Mouse (Mus musculus): ENCODE results near the gene Itpkc.

The Itpkc gene

DNA sequence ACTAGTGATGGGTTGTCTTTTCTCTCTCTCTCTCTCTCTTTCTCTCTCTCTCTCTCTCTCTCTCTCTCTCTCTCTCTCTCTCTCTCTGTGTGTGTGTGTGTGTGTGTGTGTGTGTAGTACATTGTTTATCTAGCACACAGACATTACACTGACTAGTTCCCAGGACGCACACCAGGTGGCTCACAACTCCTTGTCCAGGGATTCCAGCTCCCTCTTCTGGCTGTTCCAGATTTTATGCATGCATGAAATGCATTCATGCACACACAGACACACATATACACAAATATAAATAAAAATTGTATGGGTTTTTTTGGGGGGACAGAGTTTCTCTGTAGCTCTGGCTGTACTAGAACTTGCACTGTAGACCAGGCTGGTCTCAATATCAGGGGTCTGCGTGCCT is 9.1 kb upstream of the Itpkc start:
- no peak for DNase-seq (ENCODE audit: low spot score in 2 of 2)

DNA sequence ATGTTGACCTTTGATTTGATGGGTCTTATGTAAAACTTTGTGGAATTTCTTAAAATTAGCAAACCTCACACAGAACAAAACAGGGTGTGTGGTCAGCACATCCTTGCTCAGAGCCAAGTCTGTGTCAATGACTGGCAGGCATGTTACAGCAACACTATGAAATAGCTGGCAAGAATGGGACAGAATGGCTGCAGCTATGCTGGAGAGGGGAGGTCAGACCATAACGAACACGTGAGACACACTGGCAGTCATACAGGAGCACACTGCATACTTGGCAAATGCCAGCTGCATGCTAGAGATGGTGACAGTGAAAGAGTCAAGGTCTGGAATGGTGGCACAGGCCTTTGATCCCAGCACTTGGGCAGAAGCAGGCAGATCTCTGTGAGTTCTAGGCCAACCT is 7.3 kb upstream of the Itpkc start:
- no peak for DNase-seq (ENCODE audit: low spot score in 2 of 2)

DNA sequence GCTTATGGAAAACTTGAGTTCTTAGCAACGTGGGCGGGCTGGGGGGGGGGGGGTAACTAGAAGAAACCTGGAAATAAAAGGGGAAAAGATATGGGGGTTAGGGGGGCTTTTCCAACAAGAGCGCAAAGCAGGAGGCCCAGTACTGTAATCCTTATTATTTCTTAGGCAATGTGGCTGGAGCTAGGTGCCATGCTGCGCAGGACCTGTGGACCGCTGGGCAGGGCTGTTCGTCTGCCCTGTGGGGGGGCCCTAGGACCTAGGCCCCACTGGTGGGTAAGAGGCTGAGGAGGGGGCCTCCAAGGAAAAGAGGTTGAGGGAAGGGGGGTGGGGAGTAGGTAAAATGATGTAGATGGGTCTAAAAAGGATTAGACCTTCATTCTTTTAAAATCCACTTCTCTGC is 4.8 kb upstream of the Itpkc start:
- peak in 1 of 2 experiments; percentile 59 for DNase-seq (ENCODE audit: low spot score in 2 of 2)

DNA sequence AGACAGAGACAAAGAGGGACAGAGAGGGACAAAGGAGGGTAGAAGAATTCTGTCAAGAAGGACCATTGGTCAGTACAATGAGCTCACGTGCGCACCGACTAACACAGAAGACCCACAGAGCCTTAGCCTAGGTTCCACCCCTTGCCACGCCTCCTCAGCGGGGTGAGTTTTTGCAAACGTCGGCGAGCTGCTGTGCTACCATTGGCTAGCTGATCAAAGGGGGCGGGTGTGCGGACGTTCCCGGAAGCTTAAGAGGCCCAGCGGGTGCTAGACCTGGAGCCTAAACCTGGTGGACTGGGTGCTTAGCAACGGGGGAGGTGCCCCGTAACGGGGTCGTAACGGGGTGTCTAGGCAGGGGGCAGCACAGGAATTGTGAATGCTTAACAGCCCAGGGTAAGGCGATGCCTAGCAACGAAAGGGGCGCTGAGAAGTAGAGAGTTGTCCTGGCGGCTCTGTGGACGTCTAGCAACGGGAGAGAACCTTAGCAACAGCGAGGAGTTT is 4.4 kb upstream of the Itpkc start, which contains the start of gene Coq8b:
Coq8b (plus strand) TSS at position 243 of the 501 bp plus-strand sequence.
- DNase-seq (ENCODE audit: low spot score in 2 of 2) = peak; percentile 91 to 94

DNA sequence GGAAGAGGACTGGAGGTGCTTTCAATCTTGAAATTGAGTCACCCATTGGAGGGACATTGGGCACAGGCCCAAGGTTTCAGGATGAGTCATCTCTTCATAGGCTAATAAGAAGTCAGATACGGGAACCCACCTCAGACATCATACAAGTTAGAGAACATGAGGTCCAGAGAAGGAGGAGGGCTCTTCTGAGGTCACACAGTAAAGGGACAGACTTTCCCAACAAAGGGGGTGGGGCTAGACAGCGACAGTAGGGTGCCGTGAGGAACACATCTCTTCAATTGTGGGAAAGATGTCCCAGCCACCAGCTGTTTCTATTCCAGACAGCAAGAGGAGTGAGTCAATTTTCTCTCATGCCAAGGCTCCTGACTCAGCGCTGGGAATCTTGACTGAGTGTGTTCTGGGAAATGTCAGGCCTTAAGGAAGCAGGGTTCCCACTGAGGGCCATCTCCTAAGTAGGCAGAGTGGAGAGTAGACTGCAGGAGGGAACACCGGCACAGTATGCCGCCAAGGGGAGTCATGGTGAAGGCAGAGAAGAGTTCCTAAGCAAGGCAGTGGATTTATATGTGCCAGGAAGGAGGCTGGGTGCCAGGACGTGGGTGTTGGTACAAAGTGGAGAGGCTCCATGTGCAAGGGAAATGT is 3.4 kb upstream of the Itpkc start:
- peak in 1 of 2 experiments; percentile 51 for DNase-seq (ENCODE audit: low spot score in 2 of 2)

DNA sequence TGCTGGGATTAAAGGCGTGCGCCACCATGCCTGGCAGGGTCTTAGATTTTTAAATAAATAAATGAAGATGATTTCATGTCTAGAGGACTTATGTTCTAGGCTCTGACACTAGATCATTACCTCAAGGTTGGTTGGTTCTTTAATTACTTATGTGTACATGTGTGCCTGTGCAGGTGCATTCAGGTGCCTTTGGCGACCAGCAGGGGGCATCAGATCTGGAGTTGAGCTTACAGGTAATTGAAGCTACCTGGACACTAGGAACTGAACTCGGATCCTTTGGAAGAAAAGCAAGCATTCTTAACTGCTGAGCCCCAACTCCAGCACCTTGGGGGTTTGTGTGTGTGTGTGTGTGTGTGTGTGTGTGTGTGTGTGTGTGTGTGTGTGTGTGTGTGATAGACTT is 2.3 kb upstream of the Itpkc start:
- DNase-seq (ENCODE audit: low spot score in 2 of 2) = no peak

DNA sequence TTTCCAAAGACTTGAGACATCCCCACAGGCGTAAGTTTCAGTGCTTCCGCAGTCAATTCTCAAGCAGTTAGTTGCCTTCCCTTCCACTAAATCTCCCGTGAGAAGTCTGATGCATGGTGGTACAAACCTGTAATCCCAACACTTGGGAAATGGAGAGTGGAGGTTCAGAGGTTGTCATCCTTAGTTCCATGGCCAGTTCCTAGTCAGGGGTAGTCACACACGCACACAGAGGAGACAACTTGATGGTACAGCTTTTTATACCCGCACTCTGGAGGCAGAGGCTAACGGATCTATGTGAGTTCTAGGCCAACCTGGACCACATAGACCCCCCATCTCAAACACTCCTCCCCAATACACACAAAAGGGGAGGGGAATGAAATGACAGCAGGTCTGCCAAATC is 404 bp upstream of the Itpkc start:
- peak in 1 of 2 experiments; percentile 59 for DNase-seq (ENCODE audit: low spot score in 2 of 2)

DNA sequence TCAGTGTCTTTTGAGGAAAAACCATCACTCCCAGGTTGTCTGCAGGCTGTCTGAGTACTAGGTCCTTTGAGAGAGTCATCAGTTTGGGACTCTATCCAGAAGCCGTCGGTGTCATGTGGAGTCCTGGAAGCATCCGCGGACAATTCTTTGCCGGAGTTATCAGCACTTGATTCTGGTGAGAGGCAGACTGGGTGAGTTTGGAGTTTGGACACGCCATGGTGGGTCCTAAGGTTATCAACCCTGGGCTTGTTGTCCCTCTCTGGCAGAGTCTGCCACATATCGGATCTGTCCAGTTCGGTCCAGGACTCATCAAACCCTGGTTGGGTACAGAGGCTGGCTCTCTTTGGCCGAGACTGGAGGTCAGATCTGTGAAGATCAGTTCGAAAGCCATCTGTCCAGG is 785 bp downstream of the Itpkc start:
- no peak for DNase-seq (ENCODE audit: low spot score in 2 of 2)

DNA sequence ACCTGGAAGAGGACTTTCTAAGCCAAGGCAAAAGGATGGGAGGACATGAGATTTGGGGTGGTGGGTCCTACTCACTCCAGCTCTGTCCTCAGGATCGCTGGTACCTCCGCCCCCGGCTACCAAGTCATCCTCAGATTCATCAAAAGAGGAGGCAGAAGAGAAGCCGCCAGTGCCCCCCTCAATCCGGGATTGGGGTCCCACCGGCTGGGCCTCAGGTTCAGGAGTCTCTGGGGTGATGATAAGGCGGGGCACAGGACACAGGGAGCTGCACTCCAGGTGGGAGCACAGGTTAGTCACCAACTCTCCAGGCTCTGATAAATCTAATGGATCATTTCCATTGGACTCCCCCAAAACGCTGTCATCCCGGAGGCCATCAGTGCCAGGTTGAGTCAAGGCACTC is 1.2 kb downstream of the Itpkc start:
- peak in 1 of 2 experiments; percentile 60 for DNase-seq (ENCODE audit: low spot score in 2 of 2)

DNA sequence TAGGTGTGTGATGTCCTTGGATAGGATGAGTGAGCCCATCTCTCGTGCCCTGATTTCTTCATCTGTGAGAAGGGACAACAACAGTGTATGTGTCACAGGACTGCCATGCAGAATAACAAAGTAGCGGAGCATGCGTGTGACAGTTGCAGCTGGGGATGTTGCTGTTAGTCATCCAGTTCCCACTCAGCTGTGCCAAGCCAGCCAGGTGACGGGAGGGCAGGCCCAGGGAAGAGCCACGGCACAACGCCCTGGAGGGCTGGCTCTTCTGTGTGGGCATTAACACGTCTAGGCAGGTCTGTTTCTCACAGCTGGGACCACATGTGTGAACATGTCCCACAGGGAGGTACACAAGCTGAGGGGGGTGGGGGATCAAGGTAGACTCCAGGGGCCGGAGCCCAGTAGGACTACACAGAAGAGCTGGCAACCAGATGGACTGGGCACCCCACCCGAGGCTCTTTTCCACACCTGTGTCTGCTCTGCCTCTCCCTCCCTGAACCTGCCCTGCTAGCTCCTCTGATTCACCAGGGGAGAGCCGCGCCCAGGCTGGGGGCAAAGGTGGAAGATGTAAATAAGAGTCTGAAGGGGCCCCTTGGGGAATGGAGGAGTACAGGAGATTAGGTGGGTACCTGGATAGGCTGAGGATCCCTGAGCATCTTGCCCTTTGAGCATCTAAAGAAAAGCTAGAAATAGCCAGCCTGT is 3.4 kb downstream of the Itpkc start:
- peak in 1 of 2 experiments; percentile 55 for DNase-seq (ENCODE audit: low spot score in 2 of 2)

DNA sequence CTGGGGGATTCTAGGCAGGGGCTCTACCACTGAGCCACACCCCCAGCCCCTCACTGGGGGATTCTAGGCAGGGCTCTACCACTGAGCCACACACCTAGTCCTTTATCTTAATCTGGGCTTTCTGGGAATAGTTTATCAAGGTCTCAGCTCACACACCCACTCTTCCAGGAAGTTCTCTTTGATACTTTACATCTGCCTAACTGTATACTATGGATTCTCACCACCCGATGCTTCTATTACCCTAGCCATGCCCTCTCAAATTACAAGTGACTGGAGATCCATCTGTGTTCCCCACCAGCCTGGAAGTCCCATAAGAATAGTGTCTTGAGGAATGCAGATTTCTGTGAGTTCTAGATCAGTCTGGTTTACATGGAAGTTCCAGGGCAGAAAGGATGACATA is 5.9 kb downstream of the Itpkc start:
- no peak for DNase-seq (ENCODE audit: low spot score in 2 of 2)

DNA sequence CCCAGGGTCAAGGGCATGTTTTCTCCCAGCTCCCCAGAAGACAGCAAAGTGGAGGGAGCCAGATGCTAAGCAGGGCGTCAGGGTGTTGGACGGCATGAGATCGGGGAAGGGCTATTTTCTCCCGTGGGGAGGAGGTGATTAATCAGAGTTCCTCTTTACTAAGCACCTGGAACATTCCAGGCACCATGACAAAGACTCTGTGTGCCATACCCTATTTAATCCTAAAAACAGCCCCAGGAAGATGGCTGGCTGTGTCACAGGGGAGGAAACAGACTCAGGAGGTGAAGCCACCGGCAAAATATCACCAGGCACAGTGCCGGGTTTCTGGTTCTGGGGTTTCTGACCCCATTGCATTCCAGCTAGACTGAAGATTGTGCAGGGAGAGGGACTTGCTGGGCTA is 6.5 kb downstream of the Itpkc start:
- DNase-seq (ENCODE audit: low spot score in 2 of 2) = no peak

DNA sequence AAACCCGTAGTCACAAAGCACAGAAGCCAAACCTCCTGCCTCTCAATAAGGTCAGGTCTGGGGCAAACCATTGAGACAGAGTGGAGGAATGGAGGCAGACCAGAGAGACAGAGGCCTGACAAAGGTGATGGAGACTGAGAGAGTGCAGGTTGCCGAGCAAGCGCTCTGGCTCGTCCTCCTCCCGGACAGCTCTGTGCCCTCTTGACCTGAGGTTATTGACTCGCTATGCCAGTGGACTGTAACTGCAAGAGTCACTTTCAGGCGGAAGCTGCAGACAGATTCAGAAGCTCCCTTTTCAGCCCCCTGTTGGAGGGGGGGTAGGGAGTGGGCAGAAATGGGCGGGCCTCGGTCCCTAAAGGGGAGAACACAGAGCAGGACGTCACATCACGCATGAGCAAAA is 8.5 kb downstream of the Itpkc start:
- no peak for DNase-seq (ENCODE audit: low spot score in 2 of 2)

DNA sequence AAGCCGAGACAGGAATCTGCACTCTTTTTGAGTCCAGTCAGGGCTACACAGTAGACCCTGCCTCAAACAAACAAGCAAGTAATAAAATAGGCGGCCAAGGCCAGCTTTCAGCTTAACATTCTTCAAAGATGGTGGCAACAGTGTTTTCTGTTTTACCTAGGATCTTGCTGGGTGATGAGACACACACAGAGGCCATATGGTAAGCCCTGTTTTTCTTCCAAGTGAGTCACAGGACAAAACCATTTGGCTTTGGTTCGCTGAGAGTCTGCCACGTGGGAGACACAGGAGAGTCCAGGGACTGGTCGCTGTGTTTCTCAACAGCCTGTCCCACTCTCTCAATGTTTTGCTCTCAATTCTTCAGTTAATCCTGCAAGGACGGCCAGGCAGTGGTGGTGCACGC is 9.9 kb downstream of the Itpkc start:
- DNase-seq (ENCODE audit: low spot score in 2 of 2) = no peak

DNA sequence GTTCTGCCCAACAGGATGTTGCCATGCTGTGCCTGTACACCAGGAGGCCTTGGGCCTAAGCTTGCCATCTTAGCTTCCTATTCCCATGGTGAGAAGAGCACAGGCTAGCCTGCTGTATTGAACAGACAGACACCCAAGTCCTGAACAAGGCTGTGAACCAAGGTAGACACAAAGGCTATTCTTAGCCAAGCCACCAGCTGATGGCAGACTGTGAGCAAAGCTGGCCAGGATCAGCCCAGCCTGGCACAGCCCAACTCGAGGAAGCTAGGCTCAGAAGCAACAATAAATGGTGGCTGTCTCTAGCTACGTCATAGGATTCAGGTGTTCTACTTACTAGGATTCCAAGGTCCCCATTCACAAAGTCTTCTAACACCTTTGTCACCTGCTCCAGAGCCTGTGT is 15.8 kb downstream of the Itpkc start:
- DNase-seq (ENCODE audit: low spot score in 2 of 2) = no peak

DNA sequence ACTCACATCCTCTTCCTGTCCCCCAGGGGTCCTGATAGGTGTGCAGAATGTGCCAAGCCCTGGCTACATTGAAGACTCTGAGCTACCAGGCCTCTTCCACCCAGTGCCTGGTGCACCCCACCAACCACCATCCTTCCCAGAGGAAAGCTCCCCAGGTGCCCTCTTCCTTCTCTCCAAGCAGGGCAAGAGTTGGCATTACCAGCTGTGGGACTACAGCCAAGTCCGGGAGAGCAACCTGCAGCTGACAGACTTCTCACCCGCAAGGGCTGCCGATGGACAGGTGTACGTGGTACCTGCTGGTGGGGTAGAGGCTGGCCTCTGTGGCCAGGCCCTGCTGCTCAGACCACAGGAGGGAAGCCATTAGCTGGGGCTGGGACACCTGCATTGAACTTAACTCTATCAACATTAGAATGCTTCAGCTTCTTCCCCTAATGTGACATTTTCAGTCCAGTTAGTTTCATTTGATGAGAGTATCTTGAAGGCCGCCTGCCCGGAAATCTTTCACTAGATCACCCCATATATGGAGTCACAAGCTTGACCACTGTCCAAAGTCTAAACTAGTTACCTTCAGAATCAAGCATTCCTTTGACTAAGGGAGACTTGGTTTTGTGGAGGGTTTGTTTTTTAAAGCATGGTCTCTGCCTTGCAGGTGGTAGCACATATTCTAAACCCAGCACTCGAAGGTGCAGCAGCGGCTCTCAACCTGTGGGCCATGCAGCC is 24.6 kb downstream of the Itpkc start:
- no peak for DNase-seq (ENCODE audit: low spot score in 2 of 2)

DNA sequence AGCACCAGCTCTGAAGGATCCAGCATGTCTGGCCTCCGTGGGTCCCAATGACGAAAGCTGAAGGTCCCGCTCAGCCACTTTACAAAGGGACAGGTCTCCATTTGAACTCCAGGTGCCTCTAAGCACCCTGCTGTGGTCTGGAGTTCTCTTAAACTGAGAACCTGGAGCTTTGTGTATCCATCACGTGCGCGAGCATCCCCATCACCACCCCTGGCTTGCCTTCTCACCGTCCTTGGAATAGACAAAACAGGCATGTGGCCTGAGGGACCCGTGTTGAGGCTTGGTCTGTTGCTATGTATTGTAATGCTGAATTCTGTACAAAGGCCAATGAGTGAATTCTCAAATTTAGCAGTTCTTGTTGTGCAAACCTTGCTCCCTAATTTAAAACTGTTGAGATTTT is 29.7 kb downstream of the Itpkc start:
- DNase-seq (ENCODE audit: low spot score in 2 of 2) = no peak

DNA sequence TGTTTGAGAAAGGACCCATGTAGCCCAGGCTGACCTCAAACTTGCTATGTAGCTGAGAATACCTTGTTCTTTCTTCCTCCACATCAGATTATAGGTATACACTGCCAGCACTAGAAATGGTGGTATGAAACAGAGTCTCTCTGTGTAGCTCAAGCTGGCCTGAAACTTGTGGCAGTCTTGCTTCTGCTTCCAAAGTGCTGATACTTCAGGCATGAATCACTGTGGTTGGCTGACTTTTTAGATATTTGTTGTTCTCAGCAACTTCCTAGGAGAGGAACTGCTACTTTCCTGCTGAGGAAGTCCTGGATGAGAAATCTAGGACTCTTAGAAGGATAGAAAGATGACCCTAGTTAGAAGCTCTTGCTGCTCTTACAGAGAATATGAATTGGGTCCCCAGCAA is 30.1 kb downstream of the Itpkc start:
- DNase-seq (ENCODE audit: low spot score in 2 of 2) = no peak

DNA sequence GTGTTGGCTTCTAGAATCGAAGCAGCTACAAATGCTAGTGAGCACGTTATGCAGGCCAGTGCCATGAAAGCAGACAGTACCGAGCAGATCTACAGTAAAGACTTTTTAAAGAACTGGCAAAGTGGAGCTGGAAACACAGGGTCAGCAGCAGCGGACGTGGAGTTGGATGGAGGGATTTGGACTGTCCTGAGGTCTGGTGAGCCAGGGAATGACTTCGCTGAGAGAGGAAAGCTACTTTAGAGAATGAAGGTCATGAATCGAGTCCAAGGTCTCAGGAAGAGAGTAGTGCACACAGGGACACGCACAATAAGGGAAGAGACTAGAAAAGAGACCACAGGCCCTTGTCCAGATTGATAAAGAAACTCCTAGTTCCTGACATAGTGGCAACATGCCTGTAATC is 30.8 kb downstream of the Itpkc start:
- DNase-seq (ENCODE audit: low spot score in 2 of 2) = no peak

DNA sequence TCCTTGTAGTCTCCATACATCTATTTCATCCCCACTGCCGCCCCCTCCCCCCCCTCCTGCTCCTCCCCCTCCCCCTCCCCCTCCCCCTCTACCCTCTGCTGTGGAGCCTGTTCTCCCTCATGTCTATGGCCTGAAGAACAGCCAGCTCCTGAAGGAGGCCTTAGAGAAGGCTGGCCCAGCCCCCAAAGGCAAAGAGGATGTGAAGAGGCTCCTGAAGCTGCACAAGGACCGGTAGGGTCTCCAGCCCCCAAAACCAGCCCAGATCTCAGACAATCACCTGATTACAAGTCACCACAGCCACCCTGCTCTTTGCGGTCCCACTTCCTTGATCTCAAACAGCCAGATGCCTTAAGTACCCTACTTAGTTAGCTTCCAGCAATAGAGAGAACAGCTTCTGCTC is 31.3 kb downstream of the Itpkc start:
- DNase-seq (ENCODE audit: low spot score in 2 of 2) = no peak

DNA sequence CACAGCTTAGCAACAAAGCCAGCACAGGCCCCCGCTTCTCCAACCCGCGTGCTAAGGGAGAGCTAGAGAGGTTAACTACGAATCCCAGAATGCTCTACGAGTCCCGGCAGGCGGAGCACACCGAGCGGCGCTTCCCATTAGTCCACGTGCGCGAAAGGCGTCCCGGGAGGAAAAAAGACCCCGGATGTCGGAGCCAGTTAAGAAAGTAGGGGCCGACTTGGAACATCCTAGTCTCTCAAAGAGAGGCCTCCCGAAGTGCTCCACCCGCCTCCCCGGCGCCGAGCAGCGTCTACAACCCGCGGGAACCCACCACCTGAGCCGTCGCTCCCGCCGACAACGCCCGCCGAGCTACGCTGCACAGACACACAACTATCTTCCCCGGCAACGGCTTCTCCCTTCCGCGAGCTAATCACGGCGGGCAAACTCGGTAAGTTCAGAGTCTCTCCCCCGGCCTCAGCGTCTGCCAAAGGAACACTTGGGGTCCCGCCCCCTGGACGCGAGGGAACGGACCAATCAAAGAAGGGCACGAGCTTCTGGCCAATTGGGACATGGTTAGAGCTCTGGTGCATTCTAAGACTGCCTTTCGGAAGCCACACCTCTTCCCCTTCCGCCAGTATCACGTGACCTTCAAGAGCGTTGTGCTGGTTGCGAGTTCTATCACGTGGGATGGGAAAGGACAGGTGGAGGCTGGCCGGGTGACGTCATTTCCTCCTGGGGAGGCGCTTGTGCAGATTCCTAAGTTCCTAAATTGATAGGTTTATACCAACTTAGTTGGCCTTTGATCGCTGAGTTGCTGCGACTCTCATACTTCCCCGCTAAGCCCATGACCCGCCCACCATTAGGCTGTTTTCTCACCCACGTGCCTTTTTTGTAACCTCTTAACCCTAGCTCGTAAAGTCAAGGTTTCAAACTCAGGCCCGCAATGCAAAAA is 32.5 kb downstream of the Itpkc start, which contains the start of the genes BC024978 and Snrpa:
BC024978 (plus strand) TSS at position 101 of the 931 bp plus-strand sequence.
Snrpa (minus strand) TSS at position 591 of the 931 bp plus-strand sequence.
- peak; percentile 91 to 94 for DNase-seq (ENCODE audit: low spot score in 2 of 2)
